Mouse (Mus musculus) limb, embryonic 14.5 days (tissue): ENCODE results near the gene Rnd1. TPM values are rescaled to one million over a fixed set of nuclear protein-coding genes. Genes with fewer than 3 reads are reported as not detected.

ENCODE experiments used
- ATAC-seq: fragments of 200-750 bp; cut with Nextera tagmentation; 2 replicates; pipeline ENCODE4 v1.8.0; 2017; ENCODE audit warnings: low read depth, moderate number of reproducible peaks, moderate TSS enrichment; ENCODE audit not compliant: low FRiP score
- DNase-seq: peaks from one replicate; pipeline ENCODE4 v3.0.0-alpha.2; 2015; ENCODE audit warnings: low spot score
- H3K27ac ChIP-seq: fragments of 300-500 bp; sonication (generic); replicated peaks from 2 replicates; pipeline ENCODE4 v1.5.1; 2014; ENCODE audit warnings: low read depth, mild to moderate bottlenecking, low read length, moderate library complexity, mixed read lengths
- H3K27me3 ChIP-seq: fragments of 300-500 bp; sonication (generic); 2 replicates; pipeline ENCODE4 v1.6.1; 2014; ENCODE audit warnings: low read length, mixed read lengths; ENCODE audit not compliant: control insufficient read depth, insufficient read depth
- H3K36me3 ChIP-seq: fragments of 300-500 bp; sonication (generic); 2 replicates; pipeline ENCODE4 v1.6.1; 2014; ENCODE audit warnings: mild to moderate bottlenecking, low read length, moderate library complexity, mixed read lengths; ENCODE audit not compliant: control insufficient read depth, insufficient read depth
- H3K4me1 ChIP-seq: fragments of 300-500 bp; sonication (generic); 2 replicates; pipeline ENCODE4 v1.6.1; 2014; ENCODE audit warnings: antibody characterized with exemption, low read length, mixed read lengths; ENCODE audit not compliant: control insufficient read depth, insufficient read depth
- H3K4me2 ChIP-seq: fragments of 300-500 bp; sonication (generic); replicated peaks from 2 replicates; pipeline ENCODE4 v1.6.1; 2014; ENCODE audit warnings: low read depth, mild to moderate bottlenecking, low read length, moderate library complexity; ENCODE audit not compliant: severe bottlenecking
- H3K4me3 ChIP-seq: fragments of 300-500 bp; sonication (generic); replicated peaks from 2 replicates; pipeline ENCODE4 v1.5.1; 2014; ENCODE audit warnings: low read length
- H3K9ac ChIP-seq: fragments of 300-500 bp; sonication (generic); 2 replicates; pipeline ENCODE4 v1.6.1; 2014; ENCODE audit warnings: mild to moderate bottlenecking, low read depth, low read length, moderate library complexity; ENCODE audit not compliant: severe bottlenecking
- H3K9me3 ChIP-seq: fragments of 300-500 bp; sonication (generic); 2 replicates; pipeline ENCODE4 v1.6.1; 2016; ENCODE audit warnings: low read length; ENCODE audit not compliant: control insufficient read depth
- POLR2A ChIP-seq: fragments of 200-500 bp; IDR thresholded peaks from 2 replicates; pipeline ENCODE4 v1.8.0; 2012; ENCODE audit warnings: inconsistent platforms, mild to moderate bottlenecking, moderate library complexity, borderline replicate concordance; ENCODE audit not compliant: insufficient read depth, insufficient read length; ENCODE audit errors: extremely low read depth
- WGBS: fragments of 180-500 bp; shearing (Covaris S2); extraction: QIAGEN DNeasy Blood & Tissue Kit; methylation state at CpG from one replicate; pipeline ENCODE4 v1.1.7; 2014; 5-methylcytosine and 5-hydroxymethylcytosine counted together
- polyA plus RNA-seq, 2 experiments: library from polyadenylated mRNA; depleted of rRNA in 1 of 2; stranded (reverse) in 1 of 2; unstranded in 1 of 2; fragments of >200 nt; fragmentation: Nextera tagmentation in 1 of 2; extraction: Ambion mirVana in 1 of 2; gene quantifications; 2 replicates each; pipeline versions ENCODE4 v1.2.1 to v1.2.3; 2012 to 2014

Gene Rnd1
- polyA plus RNA-seq, 2 experiments, result 0.45 to 1.5 TPM

DNA sequence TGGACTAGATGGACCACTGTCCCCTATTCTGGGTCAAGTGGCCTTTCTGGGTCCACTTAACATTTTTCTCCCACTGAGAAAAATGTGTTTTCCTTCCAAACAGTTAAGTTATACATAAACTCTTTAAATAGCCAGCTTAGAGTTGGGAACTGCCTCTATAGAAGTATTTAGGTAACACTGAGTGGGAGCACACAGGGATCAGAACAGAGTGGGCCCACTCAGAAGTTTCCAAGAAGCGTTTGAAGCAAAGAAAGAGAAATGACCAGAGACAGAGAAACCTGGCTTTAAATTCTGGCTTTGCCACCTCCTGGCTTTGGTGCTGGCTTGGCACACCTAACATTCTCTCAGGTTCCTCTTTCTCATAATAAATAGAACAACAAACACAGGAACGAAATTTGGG lies 12.4 kb upstream of the Rnd1 start:
- H3K36me3 ChIP-seq, result no peaks in the 10 kb centered on the region
- TF ChIP-seq POLR2A, result no peak
- H3K9ac ChIP-seq, result no peak overlapping the region
- WGBS, result 88% methylated on average over 2 of the region's 2 CpGs
- H3K4me2 ChIP-seq, result no peak overlapping the region
- ATAC-seq (no peak), DNase-seq (no peak)
- no peaks in the 10 kb centered on the region for H3K27me3 ChIP-seq
- H3K27ac ChIP-seq, result no peak overlapping the region
- no peak overlapping the region for H3K4me3 ChIP-seq
- H3K4me1 ChIP-seq, result peaks cover 6% of the 10 kb centered on the region; the same call in 1 of the 2 replicates
- no peaks in the 10 kb centered on the region for H3K9me3 ChIP-seq

DNA sequence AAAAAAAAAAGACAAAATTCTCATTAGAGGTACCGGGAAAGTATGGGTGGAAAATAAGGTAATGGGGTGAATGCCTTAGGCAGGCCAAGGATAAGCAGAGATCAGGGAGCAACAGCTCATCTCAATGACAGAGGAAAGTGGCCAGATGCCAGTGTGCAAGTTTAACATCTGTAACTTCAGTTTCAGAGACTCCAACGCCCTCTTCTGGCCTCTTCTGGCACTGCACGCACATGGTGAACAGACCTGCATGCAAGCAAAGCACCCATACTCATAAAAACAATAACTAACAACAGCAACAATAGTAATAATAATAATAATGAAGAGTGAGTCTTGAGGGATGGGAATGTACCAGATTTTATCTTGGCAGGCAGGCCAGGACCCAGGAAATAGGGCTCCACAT lies 8.7 kb upstream of the Rnd1 start:
- no peaks in the 10 kb centered on the region for H3K36me3 ChIP-seq
- 61% methylated on average over 3 of the region's 3 CpGs for WGBS
- H3K4me1 ChIP-seq, result no peaks in the 10 kb centered on the region
- no peaks in the 10 kb centered on the region for H3K9me3 ChIP-seq
- ATAC-seq (no peak), DNase-seq (no peak)
- H3K9ac ChIP-seq, result no peak overlapping the region
- no peak for TF ChIP-seq POLR2A
- no peak overlapping the region for H3K4me3 ChIP-seq
- no peak overlapping the region for H3K4me2 ChIP-seq
- no peak overlapping the region for H3K27ac ChIP-seq
- H3K27me3 ChIP-seq, result no peaks in the 10 kb centered on the region

DNA sequence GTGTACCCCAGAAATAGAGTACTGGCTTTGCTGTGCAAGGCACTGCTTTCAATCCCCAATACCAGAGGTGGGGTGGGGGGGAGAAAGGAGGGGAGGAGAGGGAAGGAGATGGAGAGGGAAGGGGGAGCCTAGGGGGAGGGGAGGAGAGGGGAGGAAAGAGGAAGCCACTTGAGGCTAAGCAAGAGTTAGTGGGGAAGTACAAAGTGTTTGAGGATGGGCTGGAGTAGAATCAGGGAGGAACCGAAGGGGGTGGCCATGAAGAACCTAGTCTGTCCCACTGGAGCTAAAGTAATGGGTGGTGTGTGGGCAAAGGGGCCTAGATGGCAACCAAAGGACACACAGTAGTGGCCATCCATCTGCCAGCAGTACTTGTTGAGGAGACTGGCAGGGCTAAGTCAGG lies 6.5 kb upstream of the Rnd1 start:
- no peak overlapping the region for H3K27ac ChIP-seq
- H3K36me3 ChIP-seq, result no peaks in the 10 kb centered on the region
- ATAC-seq (no peak), DNase-seq (no peak)
- no peak overlapping the region for H3K4me2 ChIP-seq
- no peak overlapping the region for H3K9ac ChIP-seq
- WGBS, result 93% methylated on average over 1 of the region's 1 CpGs
- H3K4me1 ChIP-seq, result no peaks in the 10 kb centered on the region
- H3K4me3 ChIP-seq, result no peak overlapping the region
- no peaks in the 10 kb centered on the region for H3K27me3 ChIP-seq
- no peaks in the 10 kb centered on the region for H3K9me3 ChIP-seq
- TF ChIP-seq POLR2A, result no peak

DNA sequence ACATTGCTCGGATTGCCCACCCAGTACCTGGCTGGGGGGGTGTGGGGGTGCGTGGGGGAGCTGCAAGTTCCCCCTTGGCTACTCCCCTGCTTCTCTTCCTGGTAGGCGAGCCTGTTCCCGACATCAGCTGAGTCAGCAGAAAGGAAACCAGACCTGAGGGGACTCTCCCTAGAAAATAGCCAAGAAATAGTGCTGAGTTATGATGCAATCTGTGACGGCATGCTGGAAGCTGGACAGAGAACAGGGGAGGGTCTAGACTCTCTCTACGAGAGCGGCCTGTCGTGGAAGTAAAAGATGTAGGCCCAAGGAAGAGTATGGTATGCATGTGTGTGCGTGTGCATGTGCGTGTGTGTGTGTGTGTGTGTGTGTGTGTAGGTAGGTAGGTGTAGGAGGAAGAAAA lies 5.9 kb upstream of the Rnd1 start:
- WGBS, result 63% methylated on average over 10 of the region's 10 CpGs
- no peak for ATAC-seq
- DNase-seq, result no peak

DNA sequence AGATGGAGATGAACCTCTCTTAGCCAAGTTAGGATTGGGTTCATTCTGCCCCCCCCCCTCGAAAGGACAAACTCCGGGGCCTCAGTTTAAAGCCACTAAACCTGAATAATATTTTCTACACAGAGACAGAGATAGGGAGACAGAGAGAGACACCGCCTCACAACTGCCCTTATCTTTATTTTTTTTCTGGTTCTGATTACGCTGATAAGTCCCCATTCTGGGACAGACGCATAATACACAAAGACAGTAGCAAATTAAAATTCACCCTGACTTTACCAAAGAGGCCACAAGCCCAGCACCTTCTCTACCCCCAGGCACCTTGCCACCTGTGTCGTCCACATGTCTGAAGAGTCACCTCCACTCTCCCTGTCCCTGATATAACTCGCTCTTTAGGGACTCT lies 4.4 kb upstream of the Rnd1 start:
- Histone ChIP-seq H3K9me3 (no peaks in the 10 kb centered on the region), H3K4me1 (peaks cover 6% of the 10 kb centered on the region; the same call in 1 of the 2 replicates), H3K27me3 (peaks cover 12% of the 10 kb centered on the region), H3K4me3 (no peak overlapping the region), H3K4me2 (no peak overlapping the region), H3K27ac (no peak overlapping the region), H3K36me3 (no peaks in the 10 kb centered on the region), H3K9ac (no peak overlapping the region)
- DNase-seq, result no peak
- ATAC-seq, result no peak
- TF ChIP-seq POLR2A, result no peak
- 82% methylated on average over 7 of the region's 7 CpGs for WGBS

More for the DNA sequence above, 5.9 kb upstream of the Rnd1 start:
- Histone ChIP-seq H3K27ac (no peak overlapping the region), H3K4me2 (no peak overlapping the region), H3K4me3 (no peak overlapping the region), H3K36me3 (no peaks in the 10 kb centered on the region), H3K27me3 (no peaks in the 10 kb centered on the region), H3K9me3 (no peaks in the 10 kb centered on the region), H3K4me1 (no peaks in the 10 kb centered on the region), H3K9ac (no peak overlapping the region)
- no peak for TF ChIP-seq POLR2A

DNA sequence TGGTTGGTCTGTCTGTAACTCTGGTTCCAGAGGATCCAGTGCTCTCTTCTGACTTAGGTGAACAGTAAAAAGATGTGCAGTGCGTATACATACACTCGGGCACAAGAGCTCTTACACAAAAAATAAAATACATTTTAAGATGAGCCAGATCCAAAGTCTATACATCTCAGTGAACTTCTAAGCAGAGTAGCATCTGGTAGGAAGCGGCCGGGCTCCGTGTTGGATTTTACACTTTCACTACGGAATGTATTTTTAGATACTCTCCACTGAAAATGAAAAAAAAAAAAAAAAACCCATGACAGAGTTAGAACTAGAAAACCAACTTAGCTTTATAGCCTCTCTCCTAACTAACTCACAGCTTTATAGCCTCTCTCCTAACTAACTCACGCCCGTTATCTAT lies 3.4 kb upstream of the Rnd1 start:
- no peak for TF ChIP-seq POLR2A
- no peak for DNase-seq
- H3K9ac ChIP-seq, result no peak overlapping the region
- H3K27me3 ChIP-seq, result peaks cover 22% of the 10 kb centered on the region
- H3K36me3 ChIP-seq, result no peaks in the 10 kb centered on the region
- no peak overlapping the region for H3K27ac ChIP-seq
- H3K9me3 ChIP-seq, result no peaks in the 10 kb centered on the region
- H3K4me2 ChIP-seq, result no peak overlapping the region
- H3K4me3 ChIP-seq, result no peak overlapping the region
- H3K4me1 ChIP-seq, result peaks cover 9% of the 10 kb centered on the region; the same call in 1 of the 2 replicates
- WGBS, result 86% methylated on average over 8 of the region's 8 CpGs
- no peak for ATAC-seq
